Mouse (Mus musculus): ENCODE results near the gene Clasp2. TPM values are rescaled to one million over a fixed set of nuclear protein-coding genes. Genes with fewer than 3 reads are reported as not detected.

The Clasp2 gene
- total RNA-seq, 2 experiments from 2014 or later, result 36.9 to 44.7 TPM

Other genes with a start within 250 kb of the Clasp2 start
- 95.3 and 128 TPM in 2 replicates for gene Pdcd6ip, start 33.2 kb upstream of the Clasp2 start, total RNA-seq (2014; fragmentation: Nextera tagmentation)
- gene Pdcd6ip, start 33.2 kb upstream of the Clasp2 start, total RNA-seq (2017), result 46.4 and 71.0 TPM in 2 replicates
- 65.3 and 72.3 TPM in 2 replicates for gene Ubp1, start 189.5 kb downstream of the Clasp2 start, total RNA-seq (2014; fragmentation: Nextera tagmentation)
- 52.0 and 66.7 TPM in 2 replicates for gene Ubp1, start 189.5 kb downstream of the Clasp2 start, total RNA-seq (2017)